Mouse (Mus musculus) C2C12 (cell line): ENCODE measurements at regions not wholly inside any gene's neighbourhood (a gene's known extent, or its start where the extent isn't known, plus 50 kb on each side); places are given as distances from the start of the nearest gene placed in this dataset.
"Not testable (repeated sequence)": the region's sequence is repeated elsewhere in the genome, so short reads cannot be mapped to it uniquely, and the experiment has no call there.

Experiments used
- CEBPB ChIP-seq: IDR thresholded peaks from one replicate; pipeline ENCODE4 v1.6.1; 2011; ENCODE audit warnings: low read depth, mild to moderate bottlenecking, control low read depth, moderate library complexity
- CTCF ChIP-seq: IDR thresholded peaks from one replicate; pipeline ENCODE4 v1.5.1; 2011; ENCODE audit not compliant: control insufficient read depth, insufficient read depth, insufficient read length
- FOSL1 ChIP-seq: IDR thresholded peaks from one replicate; pipeline ENCODE4 v1.8.0; 2011; ENCODE audit warnings: mild to moderate bottlenecking, low read length; ENCODE audit not compliant: poor library complexity, insufficient read depth, severe bottlenecking
- MAX ChIP-seq: IDR thresholded peaks from one replicate; pipeline ENCODE4 v1.6.1; 2011; ENCODE audit warnings: mild to moderate bottlenecking, control low read depth
- MYOD1 ChIP-seq: IDR thresholded peaks from one replicate; pipeline ENCODE4 v1.6.1; 2011; ENCODE audit warnings: low read depth; ENCODE audit not compliant: control insufficient read depth, insufficient read length
- MYOG ChIP-seq: IDR thresholded peaks from one replicate; pipeline ENCODE4 v1.6.1; 2011; ENCODE audit not compliant: control insufficient read depth, insufficient read length; ENCODE audit errors: extremely low read depth
- USF1 ChIP-seq: IDR thresholded peaks from one replicate; pipeline ENCODE4 v1.6.1; 2011; ENCODE audit warnings: low read depth, mild to moderate bottlenecking, control low read depth, moderate library complexity

- not testable (repeated sequence) for TF ChIP-seq CTCF, MYOD1, USF1, CEBPB, MAX, MYOG, FOSL1
Observed at GRCm38 (mm10) chr3:109266947-109267346, 73.5 kb upstream of the Vav3 start.
